Mouse (Mus musculus): Measurements from ENCODE around the gene Hoxd8. TPM values are rescaled to one million over a fixed set of nuclear protein-coding genes. Genes with fewer than 3 reads are reported as not detected.

Gene Hoxd8
- polyA plus RNA-seq, 1 experiment from 2014 or later, result 0.66 TPM

DNA sequence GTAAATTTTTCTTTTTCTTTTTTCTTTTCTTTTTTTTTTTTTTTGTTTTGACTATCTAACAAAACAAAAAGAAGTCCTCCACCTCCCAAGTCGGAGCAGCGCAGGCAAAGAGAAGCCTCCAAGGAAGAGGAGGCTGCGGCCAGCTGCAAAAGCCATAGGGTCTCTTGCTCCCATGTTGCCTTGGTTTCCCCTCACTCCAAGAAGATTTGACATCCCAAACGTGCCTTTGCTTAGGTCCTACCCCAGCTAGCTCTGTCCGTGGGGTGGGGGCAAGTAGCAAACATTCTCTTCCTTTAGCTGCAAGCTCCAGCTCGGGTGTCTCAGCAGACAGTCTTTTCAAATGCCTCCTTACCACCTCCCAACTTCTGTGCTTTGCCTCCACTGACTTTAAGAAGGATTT, 29.4 kb downstream of the Hoxd8 start:
- no peak for ATAC-seq
- H3K9ac ChIP-seq (ENCODE audit: low read depth, low read length), result peak overlapping the region; percentile 63; the same call in 1 of the 2 replicates
- peak overlapping the region; percentile 67 for H3K4me2 ChIP-seq (ENCODE audit: low read length)
- peak overlapping the region; percentile 83 for H3K27ac ChIP-seq (ENCODE audit: low read depth, low read length)
- no peaks in the 10 kb centered on the region; the same call in 1 of the 2 replicates for H3K4me1 ChIP-seq (ENCODE audit: control insufficient read depth, insufficient read depth, low read depth, low read length)
- H3K27me3 ChIP-seq (replicated peaks; ENCODE audit: control insufficient read depth, insufficient read depth, low read length), result peaks cover 31% of the 10 kb centered on the region
- H3K36me3 ChIP-seq (ENCODE audit: control insufficient read depth, insufficient read depth, low read length), result no peaks in the 10 kb centered on the region
- peak overlapping the region; percentile 42 for H3K4me3 ChIP-seq (ENCODE audit: low read length)
- WGBS, result 3% methylated on average over 6 of the region's 6 CpGs
- no peaks in the 10 kb centered on the region for H3K9me3 ChIP-seq (ENCODE audit: control insufficient read depth, low read length)

DNA sequence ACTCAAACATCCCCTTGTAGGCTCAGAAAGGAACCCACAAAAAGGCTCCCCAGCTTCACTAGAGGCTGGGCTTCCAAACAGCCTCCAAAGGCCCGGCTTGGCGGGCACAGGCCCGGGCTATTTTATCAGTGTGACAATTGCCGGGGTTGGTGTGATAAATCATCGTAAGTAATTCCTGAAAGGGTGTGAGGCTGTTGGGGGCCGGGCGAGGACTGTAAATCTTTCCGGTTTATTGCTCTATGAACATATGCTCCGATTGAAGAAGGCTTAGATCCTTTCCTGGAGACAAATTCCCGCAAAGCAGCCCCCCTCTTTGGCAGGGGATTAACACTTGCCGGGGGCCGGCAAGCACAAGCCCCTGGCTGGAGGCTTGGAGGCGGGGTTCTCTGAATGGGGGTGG, 30.0 kb downstream of the Hoxd8 start:
- Histone ChIP-seq H3K4me2 (ENCODE audit: low read length) (peak overlapping the region; percentile 67), H3K36me3 (ENCODE audit: control insufficient read depth, insufficient read depth, low read length) (no peaks in the 10 kb centered on the region), H3K27me3 (replicated peaks; ENCODE audit: control insufficient read depth, insufficient read depth, low read length) (peaks cover 32% of the 10 kb centered on the region), H3K4me3 (ENCODE audit: low read length) (peak overlapping the region; percentile 42), H3K4me1 (ENCODE audit: control insufficient read depth, insufficient read depth, low read depth, low read length) (no peaks in the 10 kb centered on the region; the same call in 1 of the 2 replicates), H3K9ac (ENCODE audit: low read depth, low read length) (peak overlapping the region; percentile 66), H3K9me3 (ENCODE audit: control insufficient read depth, low read length) (no peaks in the 10 kb centered on the region), H3K27ac (ENCODE audit: low read depth, low read length) (peak overlapping the region; percentile 83)
- peak; percentile 25; the same call in 1 of the 2 replicates for ATAC-seq
- 4% methylated on average over 13 of the region's 13 CpGs for WGBS

DNA sequence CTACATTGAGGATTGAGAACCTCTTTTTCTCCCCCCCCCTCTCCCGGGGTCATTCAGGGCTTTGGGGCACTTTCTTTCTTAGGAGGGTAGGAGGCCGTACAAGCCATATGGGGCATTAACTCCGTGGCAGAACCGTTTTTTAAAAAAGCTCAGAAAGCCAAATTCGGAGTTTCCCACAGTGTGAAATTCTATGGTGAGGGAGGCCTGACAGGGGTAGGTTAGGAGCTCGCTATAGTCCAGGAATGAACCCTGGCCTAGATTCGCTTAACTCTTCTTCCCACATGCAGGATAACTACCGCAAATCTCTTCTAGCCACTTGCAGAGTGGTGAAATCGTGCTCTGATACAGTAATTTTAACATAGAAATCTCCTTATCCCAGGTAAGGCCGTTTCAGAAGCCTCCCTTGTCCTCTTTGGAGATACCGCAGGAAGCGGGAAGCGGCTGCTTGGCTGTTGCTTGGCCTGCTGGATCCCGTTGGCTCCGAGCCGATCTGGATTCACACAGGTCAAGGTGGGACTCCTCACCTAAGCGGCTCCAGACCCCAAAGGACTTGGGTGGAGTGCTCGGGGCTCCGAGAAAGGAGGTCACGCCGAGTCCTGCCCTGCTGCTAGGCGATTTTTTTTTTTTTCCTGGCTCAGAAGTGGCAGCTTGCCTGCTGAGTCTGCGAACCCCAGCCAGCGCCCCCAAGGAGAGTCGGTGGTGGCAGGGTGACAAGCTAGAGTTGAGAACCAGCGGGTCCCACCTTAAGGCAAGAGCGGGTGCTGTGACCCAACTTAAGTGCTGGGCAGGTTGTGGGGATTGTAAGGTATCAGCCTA, 30.8 kb downstream of the Hoxd8 start:
- H3K9me3 ChIP-seq (ENCODE audit: control insufficient read depth, low read length), result no peaks in the 10 kb centered on the region
- H3K27ac ChIP-seq (ENCODE audit: low read depth, low read length), result peak overlapping the region; percentile 83
- WGBS, result 7% methylated on average over 27 of the region's 27 CpGs
- peaks cover 31% of the 10 kb centered on the region for H3K27me3 ChIP-seq (replicated peaks; ENCODE audit: control insufficient read depth, insufficient read depth, low read length)
- peak overlapping the region; percentile 42 for H3K4me3 ChIP-seq (ENCODE audit: low read length)
- no peaks in the 10 kb centered on the region for H3K36me3 ChIP-seq (ENCODE audit: control insufficient read depth, insufficient read depth, low read length)
- H3K4me1 ChIP-seq (ENCODE audit: control insufficient read depth, insufficient read depth, low read depth, low read length), result no peaks in the 10 kb centered on the region; the same call in 1 of the 2 replicates
- no peak for ATAC-seq
- peak overlapping the region; percentile 67 for H3K4me2 ChIP-seq (ENCODE audit: low read length)
- peak overlapping the region; percentile 66 for H3K9ac ChIP-seq (ENCODE audit: low read depth, low read length)

DNA sequence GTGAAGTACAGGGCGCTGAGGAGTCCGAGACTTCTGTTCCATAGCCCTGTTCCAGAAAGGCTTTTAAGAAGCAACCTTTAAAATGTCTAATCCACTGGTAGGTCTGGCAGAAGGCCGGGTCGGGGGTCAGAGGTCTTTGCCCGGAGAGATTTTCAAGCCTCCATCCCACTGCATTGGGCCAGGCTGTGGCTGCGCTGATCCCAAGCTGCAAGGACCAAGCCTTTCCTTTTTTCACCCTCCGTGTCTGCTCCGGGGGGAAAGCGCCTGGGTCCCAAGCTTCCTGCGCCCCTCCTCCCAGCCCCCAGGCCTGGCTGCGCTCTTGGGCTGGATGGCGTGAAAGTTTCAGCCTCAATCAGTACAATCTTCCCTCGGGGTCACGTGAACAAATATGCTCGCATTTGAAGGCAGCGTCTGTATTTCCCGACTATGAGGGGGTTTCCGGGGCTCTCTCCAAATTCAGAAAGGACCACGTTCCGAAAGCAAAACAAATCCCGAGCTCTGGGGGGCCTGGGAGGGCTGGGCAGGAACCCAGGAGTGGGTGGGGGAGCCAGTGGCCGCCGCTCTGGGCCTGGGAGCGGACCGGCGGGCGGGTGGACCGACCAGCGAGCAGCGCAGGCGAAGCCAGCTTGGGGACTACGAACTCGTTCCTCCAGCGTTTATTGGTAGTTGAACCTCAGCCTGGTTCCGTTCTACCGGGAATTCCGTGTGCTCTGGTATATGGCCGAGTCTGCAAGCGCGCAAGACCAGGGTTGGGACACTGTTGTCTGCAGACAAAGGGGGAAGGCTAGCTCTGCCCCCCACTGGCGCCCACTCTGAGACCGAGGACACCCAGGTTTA, 31.7 kb downstream of the Hoxd8 start:
- ATAC-seq, result peak; percentile 25; the same call in 1 of the 2 replicates
- peaks cover 31% of the 10 kb centered on the region for H3K27me3 ChIP-seq (replicated peaks; ENCODE audit: control insufficient read depth, insufficient read depth, low read length)

DNA sequence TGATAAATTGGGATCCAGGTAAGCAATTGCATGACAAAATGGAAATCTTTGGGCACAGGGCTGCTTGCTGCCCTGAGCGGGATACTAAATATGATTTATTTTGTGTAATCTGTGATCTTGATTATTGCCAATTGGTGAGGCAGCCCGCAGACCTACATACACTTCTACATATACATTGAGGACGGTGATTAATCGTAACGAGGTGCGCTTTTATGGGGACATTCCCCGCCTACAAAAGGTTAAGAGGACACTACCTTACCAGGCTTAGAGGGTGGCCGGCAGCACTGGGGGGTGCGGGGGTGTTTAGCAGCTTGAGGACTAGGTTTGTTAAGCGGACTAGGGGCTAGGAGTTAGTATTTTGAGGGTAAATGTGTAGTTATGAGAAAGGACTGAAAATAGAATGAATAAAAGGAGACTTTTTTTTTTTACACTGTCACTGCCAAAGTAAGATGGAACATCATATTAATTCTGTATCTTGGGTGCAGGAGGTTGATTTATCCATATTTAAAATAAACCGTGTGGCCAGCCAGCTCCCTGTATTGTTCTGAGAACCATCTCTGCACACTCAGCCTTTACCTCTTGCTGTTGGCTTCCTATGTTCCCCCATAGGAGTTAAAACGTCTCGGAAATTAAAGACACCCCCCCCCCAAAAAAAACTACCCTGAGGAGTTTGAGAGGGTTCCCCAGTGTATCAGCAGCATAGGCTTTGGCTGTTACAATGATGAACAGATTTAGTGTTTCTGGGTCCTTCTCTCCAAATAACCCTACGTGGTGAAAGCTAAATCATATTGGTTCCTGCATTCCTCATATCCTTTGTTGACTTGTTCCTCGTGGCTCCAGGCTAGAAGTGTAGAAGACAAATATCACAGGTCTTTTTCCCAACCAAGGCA, 32.5 kb downstream of the Hoxd8 start:
- Histone ChIP-seq H3K4me1 (ENCODE audit: control insufficient read depth, insufficient read depth, low read depth, low read length) (no peaks in the 10 kb centered on the region; the same call in 1 of the 2 replicates), H3K9ac (ENCODE audit: low read depth, low read length) (peak overlapping the region; percentile 66), H3K27me3 (replicated peaks; ENCODE audit: control insufficient read depth, insufficient read depth, low read length) (peaks cover 33% of the 10 kb centered on the region)

More for the DNA sequence above, 31.7 kb downstream of the Hoxd8 start:
- Histone ChIP-seq H3K4me2 (ENCODE audit: low read length) (peak overlapping the region; percentile 67), H3K4me1 (ENCODE audit: control insufficient read depth, insufficient read depth, low read depth, low read length) (no peaks in the 10 kb centered on the region; the same call in 1 of the 2 replicates), H3K36me3 (ENCODE audit: control insufficient read depth, insufficient read depth, low read length) (no peaks in the 10 kb centered on the region), H3K4me3 (ENCODE audit: low read length) (peak overlapping the region; percentile 42), H3K9ac (ENCODE audit: low read depth, low read length) (peak overlapping the region; percentile 66), H3K9me3 (ENCODE audit: control insufficient read depth, low read length) (no peaks in the 10 kb centered on the region), H3K27ac (ENCODE audit: low read depth, low read length) (peak overlapping the region; percentile 83)
- WGBS, result under 1% methylated on average over 40 of the region's 42 CpGs

DNA sequence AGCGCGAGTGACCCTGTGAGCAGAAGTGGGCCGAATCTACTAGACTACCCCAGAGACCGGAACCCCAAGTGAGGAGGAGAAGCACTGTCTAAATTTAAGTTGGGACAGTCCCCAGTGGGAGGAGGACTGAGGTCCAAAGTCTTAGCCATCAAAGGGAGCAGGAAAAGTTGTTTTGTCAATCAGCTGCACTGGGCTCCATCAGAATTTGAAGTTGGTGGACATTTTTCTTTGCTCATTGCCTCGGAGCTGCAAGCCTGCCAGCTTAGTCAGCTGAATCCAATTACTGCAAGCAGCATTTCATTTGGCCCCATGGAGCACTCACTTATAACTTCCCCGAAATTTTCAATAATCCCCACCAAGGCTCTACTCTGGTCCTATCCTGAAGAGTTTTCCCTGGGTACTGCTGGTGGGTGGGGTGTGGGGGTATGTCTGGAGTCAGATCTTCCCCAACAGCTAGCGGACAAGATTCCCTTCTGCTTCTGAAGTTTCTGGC, 33.2 kb downstream of the Hoxd8 start:
- Histone ChIP-seq H3K27ac (ENCODE audit: low read depth, low read length) (peak overlapping the region; percentile 83), H3K4me2 (ENCODE audit: low read length) (peak overlapping the region; percentile 67), H3K9me3 (ENCODE audit: control insufficient read depth, low read length) (no peaks in the 10 kb centered on the region), H3K36me3 (ENCODE audit: control insufficient read depth, insufficient read depth, low read length) (no peaks in the 10 kb centered on the region), H3K9ac (ENCODE audit: low read depth, low read length) (peak overlapping the region; percentile 66), H3K4me1 (ENCODE audit: control insufficient read depth, insufficient read depth, low read depth, low read length) (no peaks in the 10 kb centered on the region; the same call in 1 of the 2 replicates), H3K27me3 (replicated peaks; ENCODE audit: control insufficient read depth, insufficient read depth, low read length) (peaks cover 32% of the 10 kb centered on the region), H3K4me3 (ENCODE audit: low read length) (peak overlapping the region; percentile 42)
- ATAC-seq, result no peak
- WGBS, result 5% methylated on average over 7 of the region's 7 CpGs

More for the DNA sequence above, 32.5 kb downstream of the Hoxd8 start:
- ATAC-seq, result no peak
- peak overlapping the region; percentile 42 for H3K4me3 ChIP-seq (ENCODE audit: low read length)
- peak overlapping the region; percentile 67 for H3K4me2 ChIP-seq (ENCODE audit: low read length)
- 5% methylated on average over 15 of the region's 15 CpGs for WGBS
- peak overlapping the region; percentile 83 for H3K27ac ChIP-seq (ENCODE audit: low read depth, low read length)
- no peaks in the 10 kb centered on the region for H3K36me3 ChIP-seq (ENCODE audit: control insufficient read depth, insufficient read depth, low read length)
- no peaks in the 10 kb centered on the region for H3K9me3 ChIP-seq (ENCODE audit: control insufficient read depth, low read length)

DNA sequence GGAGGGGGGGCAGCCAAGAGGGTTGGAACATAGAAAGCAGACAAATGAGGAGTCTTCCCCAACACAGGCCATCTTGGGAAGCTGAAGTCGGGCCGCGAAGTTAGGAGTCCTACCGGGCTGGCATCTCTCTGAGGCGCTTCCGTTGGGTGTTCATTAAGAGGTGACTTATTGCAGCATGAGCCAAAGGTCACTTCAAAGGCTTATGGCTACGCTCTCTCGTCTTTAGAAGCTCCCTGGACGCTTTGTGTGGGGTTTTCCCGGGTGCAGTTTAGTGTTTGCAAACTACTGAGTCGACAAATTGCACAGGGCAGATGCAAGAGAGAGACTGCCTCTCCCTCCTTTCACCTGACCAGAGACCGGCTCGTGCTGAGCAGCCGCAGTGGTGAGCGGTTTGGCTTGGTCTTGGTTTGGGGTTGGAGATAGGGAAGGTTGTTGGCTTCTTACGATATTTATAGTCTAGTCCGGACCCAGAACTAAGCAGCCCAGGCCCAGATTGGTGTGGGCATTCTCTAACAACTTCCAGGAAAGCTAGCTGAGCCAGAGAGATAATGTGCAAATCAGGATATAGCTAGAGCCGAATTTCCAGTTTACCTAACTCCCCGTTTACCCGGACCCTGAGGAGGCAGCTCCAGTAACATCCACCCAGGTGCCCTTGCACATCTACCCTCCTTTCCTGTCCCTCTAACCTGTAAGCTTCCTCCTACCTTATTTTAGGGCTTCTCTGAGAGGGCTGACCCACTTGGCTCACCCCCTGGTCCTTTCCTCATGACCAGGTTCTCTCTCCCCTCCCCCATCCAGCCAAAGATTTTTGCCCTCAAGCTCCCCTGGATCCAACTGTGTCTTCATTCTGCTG, 34.4 kb downstream of the Hoxd8 start:
- Histone ChIP-seq H3K27me3 (replicated peaks; ENCODE audit: control insufficient read depth, insufficient read depth, low read length) (peaks cover 40% of the 10 kb centered on the region), H3K36me3 (ENCODE audit: control insufficient read depth, insufficient read depth, low read length) (no peaks in the 10 kb centered on the region), H3K27ac (ENCODE audit: low read depth, low read length) (peak overlapping the region; percentile 83), H3K4me2 (ENCODE audit: low read length) (peak overlapping the region; percentile 67), H3K4me3 (ENCODE audit: low read length) (peak overlapping the region; percentile 42), H3K9ac (ENCODE audit: low read depth, low read length) (peak overlapping the region; percentile 66; the same call in 1 of the 2 replicates), H3K4me1 (ENCODE audit: control insufficient read depth, insufficient read depth, low read depth, low read length) (no peaks in the 10 kb centered on the region; the same call in 1 of the 2 replicates), H3K9me3 (ENCODE audit: control insufficient read depth, low read length) (no peaks in the 10 kb centered on the region)
- 2% methylated on average over 20 of the region's 20 CpGs for WGBS
- no peak for ATAC-seq

DNA sequence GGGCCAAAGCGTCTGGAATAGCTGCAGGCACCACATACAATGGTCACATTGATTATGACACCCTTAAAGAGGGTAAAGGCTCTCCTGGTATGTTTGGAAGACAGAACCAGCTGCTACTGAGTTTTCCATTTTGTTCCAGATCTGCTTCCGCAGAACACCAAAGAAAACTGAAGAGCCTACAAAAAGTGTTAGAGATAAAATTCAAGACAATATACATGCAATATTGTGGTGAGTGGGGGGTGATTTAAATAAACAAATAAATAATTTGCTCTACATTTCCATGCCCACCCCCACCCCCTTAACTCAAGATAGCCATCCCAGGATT, 35.0 kb downstream of the Hoxd8 start:
- Histone ChIP-seq H3K4me3 (ENCODE audit: low read length) (peak overlapping the region; percentile 42), H3K27me3 (replicated peaks; ENCODE audit: control insufficient read depth, insufficient read depth, low read length) (peaks cover 46% of the 10 kb centered on the region)

More for the DNA sequence above, 35.0 kb downstream of the Hoxd8 start:
- Histone ChIP-seq H3K4me1 (ENCODE audit: control insufficient read depth, insufficient read depth, low read depth, low read length) (no peaks in the 10 kb centered on the region; the same call in 1 of the 2 replicates), H3K36me3 (ENCODE audit: control insufficient read depth, insufficient read depth, low read length) (no peaks in the 10 kb centered on the region), H3K9ac (ENCODE audit: low read depth, low read length) (peak overlapping the region; percentile 68; the same call in 1 of the 2 replicates), H3K4me2 (ENCODE audit: low read length) (peak overlapping the region; percentile 67), H3K9me3 (ENCODE audit: control insufficient read depth, low read length) (no peaks in the 10 kb centered on the region), H3K27ac (ENCODE audit: low read depth, low read length) (peak overlapping the region; percentile 88)
- WGBS, result 3% methylated on average over 2 of the region's 2 CpGs
- no peak for ATAC-seq
